Mouse (Mus musculus) embryonic stem cell, embryonic (primary cell): ENCODE data around the gene 1700007K13Rik.

Source experiments
- CTCF ChIA-PET, 4 experiments: fragments of 300-600 bp in 2 of 4; fragments of 350-600 bp in 2 of 4; sonication (Branson Sonifier 250); formaldehyde crosslinking; loops; one replicate each; lab custom pipeline; 2022; ENCODE audit warnings: inconsistent platforms in 2 of 4; lab: Charles Lee
- POLR2A ChIA-PET, 4 experiments: fragments of 300-600 bp in 2 of 4; fragments of 350-600 bp in 2 of 4; sonication (Branson Sonifier 250); formaldehyde crosslinking; loops; one replicate each; lab custom pipeline; 2022; ENCODE audit warnings: antibody characterized with exemption in 4 of 4, inconsistent platforms in 1 of 4; lab: Charles Lee

1700007K13Rik gene

DNA sequence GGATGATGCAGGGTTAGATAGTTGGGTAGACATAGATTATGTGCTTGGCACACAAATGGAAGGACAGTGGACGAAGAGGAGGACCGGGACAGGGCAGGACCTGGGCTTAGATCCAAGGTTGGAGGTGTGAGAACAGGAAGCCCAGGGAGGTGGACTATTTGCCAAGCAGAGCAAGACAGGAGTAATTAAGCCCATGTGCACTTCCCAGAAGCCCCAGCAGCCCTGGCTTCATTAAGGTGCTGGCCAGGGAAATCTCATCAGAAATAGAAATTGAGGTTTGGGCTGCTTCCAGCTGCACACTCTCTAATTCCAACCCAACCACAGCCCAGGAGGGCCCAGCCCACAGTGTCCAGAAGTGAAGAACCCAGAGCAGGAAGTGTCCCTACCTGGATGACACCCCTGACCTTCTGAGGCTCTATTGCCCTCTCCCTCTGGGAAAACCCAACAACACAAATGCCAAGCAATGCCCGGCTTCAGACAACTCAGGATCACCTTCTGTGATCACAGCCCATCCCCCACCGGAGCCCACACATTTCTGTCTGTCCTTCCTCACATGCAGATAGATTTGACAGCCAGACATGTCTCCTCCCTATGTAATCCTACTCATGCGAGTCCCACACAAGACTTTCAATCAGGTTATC is 51.9 kb downstream of the 1700007K13Rik start:
- POLR2A ChIA-PET, result no interaction called here

DNA sequence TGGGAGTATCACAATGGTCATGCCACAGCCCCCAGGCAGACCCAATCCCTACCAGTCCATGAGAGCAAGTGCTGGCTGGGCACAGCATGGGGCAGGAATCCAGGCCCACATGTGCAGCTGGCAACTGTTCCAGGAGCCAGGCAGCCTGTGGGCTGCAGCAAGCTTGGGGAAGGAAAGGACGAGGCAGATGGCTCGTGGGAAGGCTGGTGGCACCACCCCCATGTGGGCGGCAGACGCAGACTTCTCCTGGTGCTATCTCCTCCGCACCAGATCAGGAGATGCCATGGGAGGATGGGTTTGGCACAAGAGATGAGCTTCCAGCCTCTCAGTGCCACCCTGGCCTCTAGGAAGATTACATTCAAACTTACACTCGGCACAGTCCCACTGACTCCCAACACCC is 53.2 kb downstream of the 1700007K13Rik start:
- ChIA-PET CTCF (interaction anchor here in 2 of 4 experiments (0.5 to 1.7 kb wide), 4 partner anchors 38 to 429 kb away, joined by 3 to 5 read pairs (median 4); no protein-coding TSS in a partner anchor), POLR2A (no interaction called here)

More for the DNA sequence above, 51.9 kb downstream of the 1700007K13Rik start:
- CTCF ChIA-PET, result no interaction called here
